Mouse (Mus musculus) testis, adult 2 months (tissue): ENCODE measurements around the gene Aven.

Experiments
- CTCF ChIP-seq: fragments of 200-500 bp; IDR thresholded peaks from 2 replicates; pipeline ENCODE4 v1.5.1; 2012; ENCODE audit warnings: low read depth, mild to moderate bottlenecking, inconsistent platforms, low read length, moderate library complexity; ENCODE audit not compliant: control insufficient read depth, insufficient read depth, insufficient replicate concordance
- POLR2A ChIP-seq: fragments of 200-500 bp; IDR thresholded peaks from 2 replicates; pipeline ENCODE4 v1.6.1; 2012; ENCODE audit warnings: low read depth, mild to moderate bottlenecking, inconsistent platforms, low read length, moderate library complexity; ENCODE audit not compliant: control insufficient read depth

DNA sequence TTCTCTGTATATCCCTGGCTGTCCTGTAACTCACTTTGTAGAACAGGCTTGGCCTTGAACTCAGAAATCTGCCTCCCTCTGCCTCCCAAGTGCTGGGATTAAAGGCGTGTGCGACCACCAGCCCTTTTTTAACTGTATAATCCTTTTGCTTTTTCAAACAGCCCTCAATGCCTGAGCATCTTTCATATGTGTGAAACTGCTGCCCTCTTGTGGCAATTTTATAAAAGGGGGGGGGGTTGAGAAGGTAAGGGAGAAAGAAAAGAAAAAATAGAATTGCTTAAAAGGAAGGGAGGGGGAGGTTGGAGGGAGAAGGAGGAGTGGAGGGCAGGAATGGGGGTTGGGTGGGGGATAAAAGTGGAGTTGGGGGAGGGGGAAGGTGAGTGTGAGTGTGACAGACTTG, 11.2 kb upstream of the Aven start:
- TF ChIP-seq POLR2A (no peak), CTCF (no peak)
